Mouse (Mus musculus): ENCODE measurements at regions not wholly inside any gene's neighbourhood (a gene's known extent, or its start where the extent isn't known, plus 50 kb on each side); places are given as distances from the start of the nearest gene placed in this dataset.

DNA sequence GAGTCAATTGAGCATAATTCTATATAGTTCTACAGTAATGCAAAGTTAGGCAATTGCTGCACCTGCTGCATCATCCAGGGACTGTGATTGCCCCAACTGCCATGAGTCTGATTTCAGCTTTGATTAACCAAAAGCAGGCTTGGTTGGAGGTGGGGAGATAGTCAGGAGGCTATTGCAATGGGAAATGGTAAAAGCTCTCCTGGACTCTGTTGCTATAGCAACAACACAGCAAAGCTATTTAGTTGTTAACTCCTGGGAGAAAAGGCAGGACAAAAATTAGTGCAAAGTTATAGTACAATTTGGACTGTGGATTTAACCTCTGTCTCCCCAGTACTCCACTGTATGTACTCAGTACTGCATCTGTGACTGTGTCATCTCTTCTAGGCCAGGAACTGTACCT is 51.7 kb upstream of the Rasgrf1 start:
- no peak for DNase-seq

GRCm38 (mm10) chr9:89850491-89851282 is 59.0 kb upstream of the Rasgrf1 start:
- no peak for DNase-seq

- no peak for DNase-seq
Observed at GRCm38 (mm10) chr9:89849947-89850346, 59.8 kb upstream of the Rasgrf1 start.

GRCm38 (mm10) chr9:89848571-89848970 is 61.1 kb upstream of the Rasgrf1 start:
- no peak for DNase-seq

DNA sequence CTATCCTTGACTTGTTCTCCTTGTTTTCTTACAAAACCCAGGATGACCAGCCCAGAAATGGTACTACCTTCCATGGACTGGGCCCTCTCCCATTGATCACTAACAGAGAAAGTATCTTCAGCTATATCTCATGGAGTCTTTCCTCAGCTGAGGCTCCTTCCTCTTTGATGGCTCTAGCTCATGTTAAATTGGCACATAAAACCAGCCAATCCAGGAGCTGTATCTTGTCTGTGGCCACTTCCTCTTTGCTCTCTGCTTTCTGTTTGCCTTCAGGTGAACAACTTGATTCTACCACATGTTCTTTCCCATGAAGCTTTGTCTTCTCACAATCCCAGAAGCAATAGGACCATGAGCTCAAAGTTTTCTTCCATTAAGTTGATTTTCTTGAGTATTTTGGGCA is 62.7 kb upstream of the Rasgrf1 start:
- no peak for DNase-seq

DNA sequence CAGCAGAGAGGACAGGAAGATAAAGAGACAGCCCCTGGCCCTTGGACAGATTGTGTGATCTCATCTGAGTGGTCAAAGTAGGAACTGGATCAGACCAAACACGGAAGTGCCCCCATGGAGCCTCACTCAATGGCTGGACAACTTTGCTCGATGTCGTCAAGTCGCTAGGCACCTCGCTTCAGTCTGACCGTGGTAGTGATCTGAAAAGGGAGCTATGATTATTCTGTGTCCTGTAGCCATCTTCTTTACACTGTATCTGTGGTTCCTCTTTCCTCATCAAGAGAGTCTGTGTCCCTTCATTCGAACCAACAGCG is 67.0 kb upstream of the Rasgrf1 start:
- DNase-seq, result no peak

DNA sequence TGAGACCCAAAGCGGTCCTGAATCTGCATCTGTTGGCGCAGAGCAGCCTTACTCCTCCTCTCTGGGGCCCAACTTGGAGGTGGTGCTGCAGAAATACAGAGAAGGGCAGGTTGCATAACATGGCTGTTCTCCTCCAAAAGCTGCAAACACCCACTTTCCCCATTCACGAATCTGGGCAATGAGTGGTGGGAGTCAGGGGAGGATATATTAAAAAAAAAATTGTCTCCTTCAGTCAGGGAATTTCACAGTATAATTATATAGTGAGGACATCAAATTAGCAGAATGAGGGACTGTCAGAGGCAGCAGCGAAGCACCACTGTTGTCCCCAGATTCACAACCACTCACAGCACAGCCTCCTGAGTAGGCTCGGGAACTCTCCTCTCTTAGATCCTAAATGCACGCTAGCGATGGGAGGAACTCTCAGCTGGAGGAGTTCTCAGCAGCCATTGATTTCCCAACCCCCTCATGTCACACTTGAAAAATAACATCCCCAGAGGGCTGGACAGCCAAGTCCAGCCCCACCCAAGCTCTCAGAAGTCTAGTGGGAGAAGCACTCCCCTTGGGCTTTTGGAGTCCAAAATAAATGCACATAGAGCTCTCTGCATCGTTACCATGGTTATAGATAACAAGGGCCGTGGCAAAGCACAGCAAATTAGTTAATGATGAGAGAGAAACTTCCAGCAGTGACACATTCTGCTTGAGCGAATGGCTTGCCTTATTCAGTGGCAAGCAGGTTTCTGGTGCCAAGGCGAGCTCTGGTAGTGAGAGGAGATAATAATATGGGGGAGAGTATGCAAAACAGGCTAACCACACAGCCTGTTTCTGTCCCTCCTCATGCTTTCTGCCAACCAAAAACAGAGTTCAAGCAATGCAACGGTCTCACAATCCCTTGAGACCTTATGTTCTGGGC is 67.6 kb upstream of the Rasgrf1 start:
- no peak for DNase-seq

GRCm38 (mm10) chr9:89841371-89841770 is 68.3 kb upstream of the Rasgrf1 start:
- DNase-seq, result no peak

DNA sequence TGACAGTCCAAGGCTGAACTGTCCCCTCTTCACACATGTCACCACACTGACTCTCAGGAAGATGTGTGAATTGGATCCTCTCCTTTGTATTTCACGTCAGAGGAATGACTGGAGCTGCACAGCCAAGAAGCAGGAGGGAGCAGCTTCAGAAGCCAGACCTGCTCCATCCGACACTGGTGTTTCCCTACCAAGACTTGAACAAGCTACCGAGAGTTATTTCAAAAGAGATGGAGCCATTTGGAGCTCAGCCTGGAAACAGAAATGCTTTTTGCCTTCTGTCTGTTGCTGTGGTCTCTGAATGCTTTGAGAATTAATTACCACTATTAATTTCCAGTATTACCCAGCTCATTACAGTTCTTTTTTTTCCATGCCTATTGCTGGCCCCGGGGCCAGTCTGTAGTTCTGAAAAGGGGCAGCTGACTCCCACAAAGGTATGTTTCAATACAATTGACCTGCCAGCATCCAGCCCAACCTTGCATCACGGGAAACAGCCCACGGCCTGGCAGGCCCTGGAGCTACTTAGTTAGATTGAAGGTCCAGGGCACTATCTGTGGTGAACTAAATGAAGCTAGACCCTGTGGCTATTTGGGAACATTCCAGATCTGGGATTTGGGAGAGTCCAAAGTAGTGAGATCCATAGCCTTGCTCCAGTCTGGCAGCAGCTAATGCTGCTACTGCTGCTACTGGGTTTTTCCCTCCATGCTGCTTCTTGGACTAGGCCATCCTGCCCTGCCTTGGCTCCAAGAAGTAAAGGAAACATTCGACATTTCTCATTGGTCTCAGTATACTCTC is 73.1 kb upstream of the Rasgrf1 start:
- no peak for DNase-seq

DNA sequence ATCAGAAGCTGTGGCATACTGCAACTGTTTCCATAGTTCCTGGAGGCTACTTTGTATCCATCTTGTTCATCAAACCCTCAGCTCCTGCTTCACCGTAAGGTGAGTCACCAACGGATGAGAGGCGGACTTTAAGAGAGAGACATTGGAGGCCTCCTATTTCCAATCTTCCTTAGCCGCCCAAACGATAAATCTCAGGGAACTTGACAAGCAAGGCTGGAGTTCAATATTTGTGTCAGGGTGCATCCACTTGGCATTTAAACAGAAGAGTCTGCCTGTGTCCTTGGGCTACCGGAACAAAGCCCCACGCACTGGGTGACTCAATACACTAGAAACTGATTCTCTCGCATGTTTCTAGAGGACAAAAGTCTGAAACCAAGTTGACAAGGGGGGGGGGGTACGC is 76.1 kb upstream of the Rasgrf1 start:
- no peak for DNase-seq

GRCm38 (mm10) chr9:89831855-89832254 is 77.9 kb upstream of the Rasgrf1 start:
- no peak for DNase-seq

DNA sequence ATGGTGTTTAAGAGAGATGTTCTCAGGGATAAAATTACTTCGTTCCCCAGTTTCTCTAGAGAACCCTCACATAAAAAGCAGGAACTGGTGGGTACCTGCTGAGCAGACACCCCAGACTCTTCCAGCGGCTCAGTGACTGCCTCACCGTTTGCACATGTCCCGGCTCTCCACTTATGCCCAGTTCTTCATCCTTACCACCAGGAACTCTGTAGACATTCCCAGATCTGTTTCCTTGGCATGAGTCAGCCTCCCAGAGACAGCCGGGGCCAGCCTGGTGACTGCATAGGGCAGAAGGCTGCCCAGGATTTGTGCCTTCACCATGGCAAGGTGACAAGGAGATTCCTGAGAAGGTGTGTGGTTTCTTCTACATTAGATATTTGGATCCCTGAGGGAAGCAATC is 81.6 kb upstream of the Rasgrf1 start:
- DNase-seq, result no peak

GRCm38 (mm10) chr9:89827564-89827963 is 82.1 kb upstream of the Rasgrf1 start:
- DNase-seq, result no peak

- DNase-seq, result peak; percentile 91
Observed at GRCm38 (mm10) chr9:89826712-89827548, 82.8 kb upstream of the Rasgrf1 start.

DNA sequence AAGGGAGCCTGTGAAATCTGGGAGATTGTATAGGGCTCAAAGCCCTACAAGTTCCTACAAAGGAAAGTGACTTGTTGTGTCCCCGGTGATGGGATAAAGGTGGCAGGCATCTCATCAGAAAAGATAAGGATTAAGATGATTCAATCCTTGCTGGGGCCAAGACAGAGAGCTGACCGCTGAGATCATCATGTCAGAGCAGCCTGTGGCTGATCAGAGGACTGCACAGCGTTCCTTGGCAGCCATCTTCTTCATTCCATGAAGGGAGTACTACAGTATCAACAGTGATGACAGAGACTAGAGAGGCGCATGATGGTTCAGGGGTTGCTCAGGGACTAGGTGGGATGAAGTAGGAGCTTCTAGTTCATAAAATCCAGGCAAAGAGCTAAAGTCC is 83.6 kb upstream of the Ankrd34c start:
- DNase-seq, result no peak

DNA sequence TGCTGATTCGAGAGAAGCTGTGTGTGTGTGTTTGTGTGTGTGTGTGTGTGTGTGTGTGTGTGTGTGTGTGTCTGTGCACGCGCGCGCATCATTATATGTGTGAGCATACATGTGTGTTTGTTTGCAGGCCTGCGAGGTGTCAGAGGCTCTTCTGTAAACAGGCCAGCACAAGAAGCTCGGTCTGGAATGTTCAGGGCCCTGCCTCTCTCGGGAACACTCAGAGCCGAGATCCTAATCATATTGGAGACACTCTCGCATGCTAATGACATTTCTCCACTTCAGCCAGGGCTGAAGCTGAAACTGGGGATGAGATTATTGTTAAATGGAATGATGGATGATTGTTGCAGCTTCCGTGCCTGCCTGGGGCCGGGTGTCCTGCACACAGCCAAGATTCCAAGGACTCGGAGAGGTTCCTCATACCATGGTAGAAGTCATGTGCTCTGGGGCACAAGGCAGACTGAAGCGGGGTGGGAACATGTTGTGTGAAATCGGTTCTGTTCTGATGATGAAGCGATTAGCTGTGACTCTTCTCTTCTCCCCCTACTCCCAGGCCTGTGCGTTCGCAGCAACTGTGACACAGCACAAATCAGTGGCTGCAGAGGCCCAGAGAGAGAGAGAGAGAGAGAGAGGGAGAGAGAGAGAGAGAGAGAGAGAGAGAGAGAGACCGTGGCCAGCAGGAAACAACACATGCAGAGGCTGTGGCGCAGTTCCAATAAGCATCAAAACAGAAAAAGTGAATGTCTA is 83.0 kb upstream of the Ankrd34c start:
- peak; percentile 40 for DNase-seq

- no peak for DNase-seq
Observed at GRCm38 (mm10) chr9:89813616-89814318, 75.5 kb upstream of the Ankrd34c start.

DNA sequence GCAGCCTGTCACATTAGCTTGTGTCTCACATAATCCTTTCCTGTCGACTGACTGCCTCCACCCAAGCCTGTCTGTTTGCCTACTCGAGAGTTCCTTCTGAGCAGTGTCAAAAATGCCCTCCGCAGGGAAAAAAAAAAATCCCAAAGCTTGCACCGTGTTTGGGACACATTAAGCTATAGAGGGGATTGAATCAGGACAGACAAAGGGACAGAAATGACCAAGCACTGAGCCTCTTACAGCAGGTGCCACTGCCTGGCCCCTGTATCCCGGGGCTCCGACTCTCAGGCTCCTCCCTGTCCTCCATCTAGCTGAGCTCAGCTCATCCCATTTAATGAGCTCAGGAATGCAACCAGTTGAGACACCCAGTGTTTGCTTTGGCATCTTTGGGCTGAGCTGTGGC is 69.1 kb upstream of the Ankrd34c start:
- DNase-seq, result no peak

- DNase-seq, result peak; percentile 58
Observed at GRCm38 (mm10) chr9:89802658-89803057, 64.4 kb upstream of the Ankrd34c start.

- peak; percentile 80 for DNase-seq
Observed at GRCm38 (mm10) chr9:89793018-89793417, 54.7 kb upstream of the Ankrd34c start.

DNA sequence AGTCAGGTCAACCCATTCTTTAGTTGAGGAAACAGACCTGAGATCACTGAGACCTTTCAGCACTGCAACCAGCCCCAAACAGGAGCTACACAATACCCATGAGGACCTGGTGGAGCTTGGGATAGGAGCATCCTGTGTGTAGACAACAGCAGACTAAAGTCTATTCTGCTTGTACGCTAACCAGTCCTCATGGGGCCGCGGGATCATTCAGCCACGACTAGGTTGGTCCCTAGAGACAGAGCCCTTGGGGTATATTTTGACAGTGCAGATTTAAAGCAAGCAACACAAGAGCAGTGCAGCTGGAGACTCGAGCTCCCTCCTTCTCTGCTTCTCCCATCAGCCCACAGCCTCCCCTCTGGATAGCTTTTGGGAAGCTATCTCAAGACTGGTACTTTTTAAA is 51.7 kb upstream of the Ankrd34c start:
- no peak for DNase-seq
